Mouse (Mus musculus): ENCODE results near the gene Cryzl2.

DNA sequence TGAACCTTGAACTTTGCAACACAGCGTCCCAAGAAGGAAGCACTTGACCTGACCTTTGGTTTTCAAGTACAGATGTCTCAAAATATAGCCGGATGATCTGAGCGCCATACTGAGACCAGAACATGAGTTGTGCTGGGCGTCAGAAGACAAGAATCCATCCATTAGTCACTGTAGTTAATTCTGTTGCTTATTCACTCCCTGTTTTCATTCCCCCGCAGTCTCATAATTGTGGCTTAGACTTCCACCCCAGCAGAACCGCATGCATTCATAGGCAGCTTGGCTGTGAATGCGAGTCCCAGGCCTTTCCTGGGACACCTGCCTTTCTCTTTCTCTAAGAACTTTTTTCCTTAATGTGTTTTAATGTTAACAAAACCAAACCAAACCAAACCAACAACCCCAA is 14.3 kb downstream of the Cryzl2 start:
- TF ChIP-seq CTCF (IDR thresholded peaks at IDR 0.05; ENCODE audit: control insufficient read depth, insufficient read depth, insufficient read length) (no peak), MYOD1 (IDR thresholded peaks at IDR 0.05; ENCODE audit: control insufficient read depth, insufficient read length, low read depth) (no peak), CEBPB (IDR thresholded peaks at IDR 0.05; ENCODE audit: low read depth) (no peak), USF1 (IDR thresholded peaks at IDR 0.05; ENCODE audit: low read depth) (no peak), MAX (IDR thresholded peaks at IDR 0.05) (no peak)

All from C2C12 (cell line).